Mouse (Mus musculus) frontal cortex, adult (tissue): ENCODE measurements at regions not wholly inside any gene's neighbourhood (a gene's known extent, or its start where the extent isn't known, plus 50 kb on each side); places are given as distances from the start of the nearest gene placed in this dataset.

Source experiments
- ATAC-seq: cut with Nextera tagmentation; 2 replicates; pipeline ENCODE4 v1.9.2; 2017; ENCODE audit warnings: mild to moderate bottlenecking, moderate library complexity, mixed read lengths; ENCODE audit not compliant: low TSS enrichment

GRCm38 (mm10) chr9:42196552-42196951 is 67.5 kb downstream of the Sc5d start:
- no peak for ATAC-seq

- ATAC-seq = no peak
Observed at GRCm38 (mm10) chr9:42196110-42196509, 67.9 kb downstream of the Sc5d start.

- ATAC-seq = no peak
Observed at GRCm38 (mm10) chr9:42195651-42196050, 68.4 kb downstream of the Sc5d start.

- no peak for ATAC-seq
Observed at GRCm38 (mm10) chr9:42194939-42195338, 69.1 kb downstream of the Sc5d start.

- ATAC-seq = no peak
Observed at GRCm38 (mm10) chr9:42194176-42194575, 69.9 kb downstream of the Sc5d start.

- no peak; the same call in 1 of the 2 replicates for ATAC-seq
Observed at GRCm38 (mm10) chr9:42192967-42193733, 69.1 kb upstream of the Sorl1 start.

- ATAC-seq = peak; percentile 73
Observed at GRCm38 (mm10) chr9:42187371-42188228, 63.5 kb upstream of the Sorl1 start.

- ATAC-seq = no peak
Observed at GRCm38 (mm10) chr9:42184104-42184635, 60.1 kb upstream of the Sorl1 start.

GRCm38 (mm10) chr9:42183448-42183847 is 59.4 kb upstream of the Sorl1 start:
- ATAC-seq = peak; percentile 79

- no peak for ATAC-seq
Observed at GRCm38 (mm10) chr9:42182400-42182799, 58.3 kb upstream of the Sorl1 start.

- ATAC-seq = no peak
Observed at GRCm38 (mm10) chr9:42180152-42180551, 56.1 kb upstream of the Sorl1 start.

GRCm38 (mm10) chr9:42178759-42179377 is 54.8 kb upstream of the Sorl1 start:
- no peak for ATAC-seq

GRCm38 (mm10) chr9:42174349-42174955 is 50.4 kb upstream of the Sorl1 start:
- no peak for ATAC-seq
